Mouse (Mus musculus) ZHBTc4 (cell line): Measurements from ENCODE around the gene Chd9.
A peak's percentile ranks its signal among the peaks of the same experiment; 100 is the strongest.

ENCODE experiments used
- DNase-seq: peaks from one replicate; pipeline ENCODE4 v3.0.0-alpha.2; 2011; ENCODE audit warnings: low read depth, low spot score

The Chd9 gene

GRCm38 (mm10) chr8:90968307-90968706 lies 140.2 kb downstream of the Chd9 start:
- no peak for DNase-seq

DNA sequence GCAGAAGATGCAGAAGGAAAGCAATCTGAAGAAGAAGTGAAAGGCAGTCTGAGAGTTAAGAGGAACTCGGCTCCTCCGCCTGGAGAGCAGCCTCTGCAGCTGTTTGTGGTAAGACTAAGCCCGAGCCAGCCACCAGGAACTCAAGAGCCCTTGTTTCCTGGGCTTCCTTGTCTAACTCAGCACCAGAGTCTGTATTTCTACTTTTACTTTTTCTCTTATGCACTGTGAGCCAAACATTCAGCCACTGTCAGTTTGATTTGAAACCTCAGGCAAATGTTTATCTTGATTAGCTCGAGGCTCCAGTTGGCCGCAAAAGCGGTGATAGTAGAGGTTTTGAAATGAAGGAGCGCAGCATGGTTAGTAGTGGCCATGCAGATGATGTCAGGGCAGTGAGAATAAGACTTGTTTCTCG lies 148.8 kb downstream of the Chd9 start:
- no peak for DNase-seq

GRCm38 (mm10) chr8:90978720-90979119 lies 150.6 kb downstream of the Chd9 start:
- no peak for DNase-seq

DNA sequence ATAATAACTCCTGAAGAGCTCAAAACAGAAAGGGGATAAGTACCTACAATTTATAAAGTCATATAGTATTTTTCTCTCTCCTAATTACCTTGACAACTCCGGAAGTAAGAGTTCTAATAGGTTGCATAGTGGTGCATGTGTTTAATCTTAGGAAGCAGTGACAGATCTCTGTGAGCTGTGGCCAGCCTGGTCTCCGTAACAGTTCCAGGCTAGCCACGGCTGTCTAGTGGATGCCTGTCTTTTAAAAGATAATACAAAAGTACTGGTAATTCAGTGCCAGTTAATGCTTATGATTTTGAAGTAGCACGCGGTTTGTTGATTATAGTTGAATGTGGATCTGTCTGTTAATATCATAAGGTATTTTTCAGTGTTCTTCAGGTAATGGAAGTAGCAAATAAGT lies 151.1 kb downstream of the Chd9 start:
- DNase-seq, result no peak

DNA sequence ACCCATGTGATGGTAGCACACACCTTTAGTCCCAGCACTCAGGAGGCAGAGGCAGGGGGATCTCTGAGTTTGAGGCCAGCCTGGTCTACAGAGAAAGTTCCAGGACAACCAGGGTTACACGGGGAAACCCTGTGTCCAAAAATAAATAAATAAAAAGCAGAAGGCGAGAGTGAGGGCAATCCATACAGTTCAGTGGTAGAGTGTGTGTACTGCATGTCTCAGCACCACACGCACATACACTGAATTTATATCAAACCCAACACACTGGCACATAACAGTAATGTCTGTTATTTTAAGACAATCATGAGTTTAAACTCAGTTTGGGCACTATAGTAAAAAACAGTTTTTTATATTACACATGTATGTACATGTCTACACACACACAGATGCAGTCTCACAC lies 153.9 kb downstream of the Chd9 start:
- DNase-seq, result no peak

- peak; percentile 88 for DNase-seq
Measured at GRCm38 (mm10) chr8:91019726-91020125, 191.6 kb downstream of the Chd9 start.

DNA sequence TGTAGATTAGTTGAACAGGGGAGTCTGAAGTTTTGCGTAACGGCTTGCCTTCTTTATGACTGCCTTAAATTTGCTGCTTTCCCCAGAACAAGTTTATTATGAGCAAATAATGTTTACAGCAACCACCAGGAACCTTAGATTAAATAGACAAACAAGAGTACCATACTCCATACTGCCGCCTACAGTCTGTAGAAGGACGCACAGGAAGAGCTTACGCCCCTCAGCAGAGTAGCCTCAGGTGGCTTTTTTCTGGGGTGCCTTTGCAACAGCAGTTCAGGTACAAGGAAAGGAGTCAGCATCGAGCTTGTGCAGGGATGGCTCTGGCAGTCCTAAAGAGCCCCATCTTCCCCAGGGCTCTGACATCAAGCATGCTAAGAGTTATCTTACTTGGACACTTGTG lies 206.3 kb downstream of the Chd9 start:
- DNase-seq, result peak; percentile 31

DNA sequence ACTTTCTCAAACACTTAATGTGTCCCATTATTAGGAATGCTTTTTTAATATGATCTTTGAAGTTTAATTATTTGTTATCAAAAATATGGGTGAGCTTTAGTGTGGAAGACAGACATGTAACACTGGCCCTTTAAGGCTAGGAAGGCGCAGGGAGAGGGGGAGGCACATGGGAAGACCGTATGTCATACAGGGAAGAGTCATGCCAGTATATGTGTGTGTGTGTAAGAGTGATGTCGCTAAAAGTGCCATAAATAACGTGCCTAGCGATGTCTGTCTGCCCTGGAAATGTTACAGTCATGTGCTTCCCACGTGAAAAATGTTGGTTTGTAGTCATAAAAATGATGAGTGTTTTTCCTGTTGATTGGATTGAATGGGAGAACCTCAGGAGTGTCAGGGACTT lies 208.8 kb downstream of the Chd9 start:
- no peak for DNase-seq

- DNase-seq, result no peak
Measured at GRCm38 (mm10) chr8:91038637-91039036, 210.5 kb downstream of the Chd9 start.

DNA sequence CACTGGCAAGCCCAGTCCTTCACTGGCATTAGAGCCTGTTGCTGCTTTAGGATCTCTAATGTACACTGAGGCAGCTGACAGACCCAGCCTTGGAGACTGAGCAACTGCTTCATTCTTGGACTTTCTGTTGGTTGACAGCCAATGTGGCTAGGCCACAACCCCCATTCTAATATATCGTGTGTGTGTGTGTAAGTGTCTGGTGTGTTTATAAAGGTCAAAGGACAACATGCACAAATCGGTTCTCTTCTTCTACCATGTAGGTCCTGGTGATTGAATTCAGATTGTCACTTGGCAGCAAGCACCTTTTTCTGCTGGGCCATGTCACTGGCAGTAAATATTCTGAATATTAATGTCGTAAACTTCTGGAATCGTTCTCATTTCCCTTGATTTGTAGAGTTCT lies 218.2 kb downstream of the Chd9 start:
- DNase-seq, result no peak

- DNase-seq, result no peak
Measured at GRCm38 (mm10) chr8:91051037-91051436, 222.9 kb downstream of the Chd9 start.

GRCm38 (mm10) chr8:91054418-91054817 lies 226.3 kb downstream of the Chd9 start:
- DNase-seq, result no peak

- DNase-seq, result peak; percentile 39
Measured at GRCm38 (mm10) chr8:91056848-91057247, 228.7 kb downstream of the Chd9 start.

- DNase-seq, result no peak
Measured at GRCm38 (mm10) chr8:91059086-91059578, 231.0 kb downstream of the Chd9 start.

DNA sequence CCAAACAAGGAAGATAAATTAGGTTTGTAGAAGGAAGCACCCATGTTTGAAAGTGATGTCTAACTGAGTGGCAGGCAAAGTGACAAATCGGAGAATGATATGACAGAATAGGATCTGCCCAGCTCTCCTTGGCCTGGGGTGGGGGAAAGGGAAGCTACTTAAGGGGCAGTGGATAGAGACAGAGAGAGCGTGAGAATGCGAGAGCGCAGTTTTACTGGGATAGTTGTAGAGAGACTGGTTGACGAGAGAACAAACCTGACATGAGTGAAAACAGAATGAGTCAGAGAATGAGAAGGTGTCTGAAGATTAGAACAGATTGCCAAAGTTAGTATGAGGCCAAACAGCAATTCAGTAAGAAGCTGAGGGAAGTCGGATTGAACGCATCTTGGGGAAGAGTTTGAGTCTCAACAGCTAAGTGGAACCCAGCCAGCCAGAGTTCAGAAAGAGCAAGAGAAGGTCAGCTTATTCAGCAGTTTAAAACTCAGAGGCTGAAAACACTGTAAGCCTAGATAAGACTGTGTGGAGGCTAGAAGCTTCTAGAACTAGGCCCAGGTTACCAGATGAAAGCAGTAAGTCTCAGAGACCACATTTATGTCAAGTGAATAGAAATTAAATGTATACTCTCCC lies 231.8 kb downstream of the Chd9 start:
- no peak for DNase-seq

- peak; percentile 71 for DNase-seq
Measured at GRCm38 (mm10) chr8:91060555-91061471, 232.7 kb downstream of the Chd9 start.

- DNase-seq, result no peak
Measured at GRCm38 (mm10) chr8:91065179-91065578, 237.0 kb downstream of the Chd9 start.

- DNase-seq, result no peak
Measured at GRCm38 (mm10) chr8:91069407-91069806, 241.3 kb downstream of the Chd9 start.

- peak; percentile 93 for DNase-seq
Measured at GRCm38 (mm10) chr8:91069834-91070233, 241.7 kb downstream of the Chd9 start, which contains the start of gene Rbl2. Gene Rbl2 (plus strand): TSS chr8:91070057.

DNA sequence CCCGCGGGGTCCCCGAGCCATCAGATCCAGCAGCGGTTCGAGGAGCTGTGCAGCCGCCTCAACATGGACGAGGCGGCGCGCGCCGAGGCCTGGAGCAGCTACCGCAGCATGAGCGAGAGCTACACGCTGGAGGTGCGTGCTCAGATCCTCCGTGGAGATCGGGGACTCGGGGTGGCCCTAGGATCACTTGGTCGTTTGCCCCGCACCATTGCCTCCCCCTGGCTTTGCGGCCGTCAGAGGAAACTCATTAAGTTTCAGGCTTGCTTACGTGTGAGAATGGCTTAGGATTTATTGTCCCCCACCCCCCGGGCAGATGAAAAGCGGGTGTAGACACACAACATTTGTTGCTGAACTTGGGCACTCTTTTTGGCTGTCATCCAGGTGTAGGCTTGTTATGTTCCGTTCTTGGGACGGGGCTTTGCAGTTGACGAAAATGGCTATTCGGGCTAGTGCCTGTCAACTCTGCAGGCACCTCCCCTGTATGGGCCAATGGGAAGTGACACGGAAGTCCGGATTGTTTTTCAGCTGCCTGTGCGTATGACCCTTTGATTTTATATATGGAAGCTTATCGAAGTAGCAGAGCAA lies 242.2 kb downstream of the Chd9 start:
- DNase-seq, result peak; percentile 73

DNA sequence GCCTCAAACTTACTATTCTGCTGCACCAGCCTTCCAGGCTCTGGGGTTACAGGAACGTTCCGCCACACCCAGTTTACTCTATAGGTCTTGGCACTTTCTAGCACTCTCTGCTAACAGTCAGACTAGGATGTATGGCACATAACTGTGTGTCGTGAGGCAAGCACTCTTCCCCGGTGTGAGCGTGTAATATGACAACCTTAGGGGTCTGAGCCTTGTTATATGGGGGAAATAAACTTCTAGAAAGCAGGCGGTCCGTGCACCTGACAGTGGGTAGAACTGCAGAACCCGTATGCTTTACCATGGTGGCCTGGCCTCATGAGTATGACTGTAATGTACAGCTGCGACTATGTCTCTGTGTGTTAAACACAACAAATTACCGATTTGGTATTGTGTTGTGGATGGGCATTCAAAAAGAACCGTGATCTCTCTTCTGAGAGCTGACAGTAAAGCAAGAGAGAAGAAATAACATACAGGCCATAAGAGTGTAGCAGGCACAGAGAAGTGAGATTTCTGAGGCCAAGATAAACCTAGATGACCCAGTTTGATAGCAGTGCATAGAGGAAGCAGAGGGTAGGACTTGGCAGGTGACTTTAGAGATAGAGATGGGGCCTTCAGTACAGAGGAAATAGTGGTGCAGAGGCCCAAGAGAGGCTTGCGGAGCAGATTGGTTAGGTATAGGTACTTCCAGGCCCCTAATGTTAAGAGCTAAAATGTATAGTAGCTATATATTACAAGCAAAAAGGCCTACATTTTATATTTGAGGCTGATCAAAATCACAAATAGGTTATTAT lies 249.1 kb downstream of the Chd9 start:
- DNase-seq, result no peak

DNA sequence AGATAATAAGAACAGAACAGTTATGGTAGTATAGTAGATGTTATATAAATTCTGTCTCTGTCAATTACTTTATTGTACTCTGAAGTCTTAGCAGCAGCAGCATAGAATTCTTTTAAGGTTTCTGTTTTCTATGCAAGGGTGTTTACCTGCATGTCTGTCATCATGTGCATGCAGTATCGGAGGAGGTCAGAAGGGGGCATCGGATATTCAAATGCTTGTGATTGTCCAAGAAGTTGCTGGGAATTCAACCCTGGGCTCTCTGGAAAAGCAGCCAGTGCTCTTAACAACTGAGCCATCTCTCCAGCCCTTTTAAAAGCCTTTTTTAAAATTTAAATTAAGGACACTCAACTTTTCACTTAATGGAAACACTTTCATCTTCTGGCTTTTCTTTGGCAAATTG lies 251.5 kb downstream of the Chd9 start:
- DNase-seq, result peak; percentile 90
